Mouse (Mus musculus) ES-Bruce4 (cell line): ENCODE data around the gene Sprtn.

ENCODE experiments used
- CTCF ChIP-seq: IDR thresholded peaks from one replicate; pipeline ENCODE4 v1.8.1; 2011; ENCODE audit warnings: low read depth, low read length
- POLR2A ChIP-seq: IDR thresholded peaks from one replicate; pipeline ENCODE4 v1.8.1; 2011; ENCODE audit warnings: low read length; ENCODE audit not compliant: insufficient read depth

DNA sequence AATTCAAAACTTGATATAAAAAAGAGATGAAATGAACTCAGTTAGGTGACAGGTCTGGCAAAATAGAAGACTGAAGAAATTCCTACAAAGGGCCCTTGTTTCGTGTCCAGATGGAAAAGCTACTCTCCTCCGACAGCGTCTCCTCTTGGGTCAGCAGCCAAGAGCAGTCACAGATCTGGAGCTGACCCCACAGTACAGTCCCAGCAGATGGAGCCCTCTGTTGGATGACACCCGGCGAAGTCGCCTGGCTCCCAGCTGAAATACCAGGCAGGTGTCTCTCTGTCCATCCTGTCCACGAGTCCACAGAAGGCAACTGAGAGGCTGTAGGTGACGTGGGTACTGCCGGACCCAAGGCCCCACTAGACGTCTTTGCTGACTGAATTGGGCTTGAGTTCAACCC is 12.7 kb downstream of the Sprtn start:
- TF ChIP-seq CTCF (no peak), POLR2A (no peak)
